Mouse (Mus musculus): Measurements from ENCODE around the gene Catsperd. TPM values are rescaled to one million over a fixed set of nuclear protein-coding genes. Genes with fewer than 3 reads are reported as not detected.

The Catsperd gene
- total and polyA plus RNA-seq, 2 experiments from 2014 or later, result 0.81 to 1.2 TPM

DNA sequence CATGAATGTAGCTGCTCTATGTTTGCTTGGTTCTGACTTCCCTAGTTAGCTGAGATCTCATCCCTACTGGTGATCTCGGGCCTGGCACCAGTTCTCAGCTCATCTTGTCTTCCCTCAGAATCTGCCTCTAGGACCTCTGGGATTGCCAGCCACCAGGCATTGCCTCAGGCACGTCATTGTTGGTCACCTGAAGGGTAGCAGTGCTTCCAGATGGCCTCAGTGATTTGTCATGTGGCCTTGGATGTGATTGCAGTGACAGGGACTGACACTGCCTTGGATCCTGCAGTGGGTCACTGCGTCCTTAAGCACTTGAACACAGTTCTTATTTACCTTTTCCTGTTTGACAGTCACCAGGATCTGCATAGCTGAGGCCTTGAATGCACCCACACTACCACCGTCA is 53.8 kb downstream of the Catsperd start:
- Histone ChIP-seq H3K9me3 (ENCODE audit: low read length) (no peaks in the 10 kb centered on the region), H3K36me3 (ENCODE audit: insufficient read depth) (peaks cover 21% of the 10 kb centered on the region), H3K27ac (ENCODE audit: low read depth, low read length) (no peak overlapping the region), H3K27me3 (ENCODE audit: insufficient read depth, low read length) (no peaks in the 10 kb centered on the region), H3K4me1 (ENCODE audit: insufficient read depth) (0 out of 2 replicates have a peak, but pooled peaks cover 3% of the 10 kb centered on the region), H3K4me2 (ENCODE audit: low read depth) (no peak overlapping the region), H3K4me3 (ENCODE audit: low read depth, low read length) (no peak overlapping the region), H3K9ac (no peak overlapping the region)
- TF ChIP-seq CTCF (IDR thresholded peaks at IDR 0.05; ENCODE audit: low read depth), result no peak
- ATAC-seq (no peak), DNase-seq (no peak)
- 87% methylated on average over 4 of the region's 4 CpGs for WGBS

DNA sequence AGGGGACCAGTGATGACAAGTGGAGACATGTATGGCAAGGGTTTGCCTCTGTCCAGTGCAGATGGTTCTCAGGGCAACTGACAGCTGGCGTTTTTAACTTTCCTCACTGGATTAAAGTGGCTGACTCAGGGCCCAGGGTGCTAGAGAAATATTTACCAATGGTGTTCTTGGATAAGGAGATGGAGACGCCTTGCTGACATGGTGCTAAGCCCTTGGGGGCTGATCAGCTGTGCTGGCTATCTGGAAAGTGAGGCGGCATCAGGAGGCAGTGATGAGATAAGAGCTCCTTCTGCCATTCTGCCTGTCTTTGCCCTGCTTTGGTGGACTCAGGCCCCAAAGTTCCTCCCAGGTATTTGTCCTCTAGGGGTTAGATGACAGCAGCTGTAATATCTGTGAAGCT is 54.9 kb downstream of the Catsperd start:
- TF ChIP-seq CTCF (IDR thresholded peaks at IDR 0.05; ENCODE audit: low read depth), result no peak
- Histone ChIP-seq H3K27ac (ENCODE audit: low read depth, low read length) (no peak overlapping the region), H3K4me1 (ENCODE audit: insufficient read depth) (no peaks in the 10 kb centered on the region), H3K27me3 (ENCODE audit: insufficient read depth, low read length) (no peaks in the 10 kb centered on the region), H3K4me3 (ENCODE audit: low read depth, low read length) (no peak overlapping the region), H3K36me3 (ENCODE audit: insufficient read depth) (peaks cover 22% of the 10 kb centered on the region), H3K4me2 (ENCODE audit: low read depth) (no peak overlapping the region), H3K9ac (no peak overlapping the region), H3K9me3 (ENCODE audit: low read length) (no peaks in the 10 kb centered on the region)
- 88% methylated on average over 3 of the region's 3 CpGs for WGBS
- ATAC-seq, result no peak
- no peak for DNase-seq

DNA sequence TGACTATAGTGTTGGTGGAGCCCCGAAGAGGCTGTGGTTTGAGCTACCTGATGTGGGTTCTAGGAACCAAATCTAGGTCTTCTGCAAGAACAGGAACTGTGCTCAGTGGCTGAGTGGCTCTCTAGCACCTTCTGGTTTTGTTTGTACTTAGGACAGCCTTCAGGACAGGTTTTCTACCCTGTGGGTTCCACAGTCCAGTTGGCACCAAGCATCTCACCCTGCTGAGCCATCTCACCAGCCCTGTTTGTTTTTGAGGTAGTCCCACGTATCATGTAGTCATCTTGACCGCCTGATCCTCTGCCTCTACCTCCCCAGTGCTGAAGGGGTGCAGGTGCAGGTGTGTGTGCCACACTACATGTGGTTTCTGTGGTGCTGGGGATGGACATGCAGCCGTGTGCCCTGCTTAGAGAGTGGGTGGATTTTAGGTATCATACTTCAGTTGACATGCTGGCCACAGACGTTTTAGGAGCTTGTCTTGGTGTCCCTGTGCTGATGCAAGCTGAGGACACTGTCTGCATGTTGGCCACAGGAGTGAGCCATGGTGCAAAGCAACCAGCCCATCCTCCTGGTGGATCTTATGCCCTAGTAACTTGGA is 55.7 kb downstream of the Catsperd start:
- ATAC-seq (no peak), DNase-seq (no peak)
- Histone ChIP-seq H3K4me3 (ENCODE audit: low read depth, low read length) (no peak overlapping the region), H3K27ac (ENCODE audit: low read depth, low read length) (no peak overlapping the region), H3K4me2 (ENCODE audit: low read depth) (no peak overlapping the region), H3K36me3 (ENCODE audit: insufficient read depth) (peaks cover 29% of the 10 kb centered on the region), H3K9me3 (ENCODE audit: low read length) (no peaks in the 10 kb centered on the region), H3K9ac (no peak overlapping the region), H3K4me1 (ENCODE audit: insufficient read depth) (no peaks in the 10 kb centered on the region), H3K27me3 (ENCODE audit: insufficient read depth, low read length) (no peaks in the 10 kb centered on the region)
- no peak for TF ChIP-seq CTCF (IDR thresholded peaks at IDR 0.05; ENCODE audit: low read depth)
- 83% methylated on average over 5 of the region's 5 CpGs for WGBS

GRCm38 (mm10) chr17:56684649-56685048 is 56.7 kb downstream of the Catsperd start:
- no peak for TF ChIP-seq CTCF (IDR thresholded peaks at IDR 0.05; ENCODE audit: low read depth)
- no peak overlapping the region for H3K9ac ChIP-seq
- H3K4me3 ChIP-seq (ENCODE audit: low read depth, low read length), result no peak overlapping the region
- H3K4me1 ChIP-seq (ENCODE audit: insufficient read depth), result no peaks in the 10 kb centered on the region
- WGBS, result 77% methylated on average over 2 of the region's 2 CpGs
- H3K4me2 ChIP-seq (ENCODE audit: low read depth), result no peak overlapping the region
- H3K9me3 ChIP-seq (ENCODE audit: low read length), result no peaks in the 10 kb centered on the region
- no peaks in the 10 kb centered on the region for H3K27me3 ChIP-seq (ENCODE audit: insufficient read depth, low read length)
- DNase-seq (no peak), ATAC-seq (no peak)
- peaks cover 36% of the 10 kb centered on the region for H3K36me3 ChIP-seq (ENCODE audit: insufficient read depth)
- no peak overlapping the region for H3K27ac ChIP-seq (ENCODE audit: low read depth, low read length)

- WGBS, result 91% methylated on average over 4 of the region's 4 CpGs
- ATAC-seq (no peak), DNase-seq (no peak)
- H3K9ac ChIP-seq, result no peak overlapping the region
- no peak overlapping the region for H3K27ac ChIP-seq (ENCODE audit: low read depth, low read length)
- H3K36me3 ChIP-seq (ENCODE audit: insufficient read depth), result peaks cover 51% of the 10 kb centered on the region
- H3K4me1 ChIP-seq (ENCODE audit: insufficient read depth), result no peaks in the 10 kb centered on the region
- H3K27me3 ChIP-seq (ENCODE audit: insufficient read depth, low read length), result no peaks in the 10 kb centered on the region
- H3K4me2 ChIP-seq (ENCODE audit: low read depth), result no peak overlapping the region
- TF ChIP-seq CTCF (IDR thresholded peaks at IDR 0.05; ENCODE audit: low read depth), result no peak
- no peak overlapping the region for H3K4me3 ChIP-seq (ENCODE audit: low read depth, low read length)
- no peaks in the 10 kb centered on the region for H3K9me3 ChIP-seq (ENCODE audit: low read length)
Measured at GRCm38 (mm10) chr17:56686801-56687200, 58.9 kb downstream of the Catsperd start.

DNA sequence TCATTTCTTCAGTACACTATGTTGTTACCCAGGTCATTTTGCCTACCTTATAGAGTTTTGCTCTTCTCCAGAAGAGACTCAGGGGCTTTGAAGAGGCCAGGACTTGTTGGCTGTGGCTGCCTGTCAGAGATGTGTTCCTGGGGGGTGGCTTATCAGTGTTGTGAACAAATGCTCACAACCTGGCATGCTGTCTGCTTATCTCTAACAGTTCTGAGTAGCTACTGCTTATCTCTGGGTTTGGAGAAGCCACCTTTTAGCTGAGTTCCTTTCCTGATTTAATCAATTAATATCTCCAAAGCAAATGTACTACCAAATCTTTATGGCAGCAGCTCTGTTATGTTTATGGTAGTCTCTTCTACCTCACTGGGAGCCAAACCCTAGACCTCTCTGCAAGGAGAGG is 60.1 kb downstream of the Catsperd start:
- no peaks in the 10 kb centered on the region for H3K9me3 ChIP-seq (ENCODE audit: low read length)
- H3K9ac ChIP-seq, result no peak overlapping the region
- H3K27ac ChIP-seq (ENCODE audit: low read depth, low read length), result no peak overlapping the region
- H3K27me3 ChIP-seq (ENCODE audit: insufficient read depth, low read length), result no peaks in the 10 kb centered on the region
- DNase-seq, result no peak
- H3K4me2 ChIP-seq (ENCODE audit: low read depth), result no peak overlapping the region
- no peak overlapping the region for H3K4me3 ChIP-seq (ENCODE audit: low read depth, low read length)
- H3K36me3 ChIP-seq (ENCODE audit: insufficient read depth), result peaks cover 56% of the 10 kb centered on the region
- no peak for TF ChIP-seq CTCF (IDR thresholded peaks at IDR 0.05; ENCODE audit: low read depth)
- no peak for ATAC-seq
- H3K4me1 ChIP-seq (ENCODE audit: insufficient read depth), result no peaks in the 10 kb centered on the region

DNA sequence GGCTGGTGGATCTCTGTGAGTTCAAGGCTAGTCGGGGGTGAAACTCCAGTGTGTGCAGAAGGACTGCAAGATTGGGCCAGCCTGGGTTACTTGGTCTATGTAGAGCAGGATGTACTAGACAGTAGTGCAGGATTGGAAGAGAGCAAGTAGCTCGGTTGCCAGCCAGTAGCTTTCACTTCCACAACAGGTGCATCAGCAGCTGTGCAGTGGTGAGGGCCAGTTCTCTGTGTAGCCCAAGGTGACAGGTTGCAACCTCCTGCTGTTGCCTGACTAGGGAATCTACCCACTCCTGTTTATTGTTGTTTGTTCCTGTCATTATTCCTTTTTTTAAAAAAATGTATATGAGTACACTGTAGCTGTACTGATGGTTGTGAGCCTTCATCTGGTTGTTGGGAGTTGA is 60.7 kb downstream of the Catsperd start:
- no peak for ATAC-seq
- TF ChIP-seq CTCF (IDR thresholded peaks at IDR 0.05; ENCODE audit: low read depth), result no peak
- no peaks in the 10 kb centered on the region for H3K27me3 ChIP-seq (ENCODE audit: insufficient read depth, low read length)
- no peaks in the 10 kb centered on the region for H3K4me1 ChIP-seq (ENCODE audit: insufficient read depth)
- no peak overlapping the region for H3K4me3 ChIP-seq (ENCODE audit: low read depth, low read length)
- no peak overlapping the region for H3K27ac ChIP-seq (ENCODE audit: low read depth, low read length)
- WGBS, result 93% methylated on average over 2 of the region's 2 CpGs
- H3K36me3 ChIP-seq (ENCODE audit: insufficient read depth), result peaks cover 62% of the 10 kb centered on the region
- DNase-seq, result no peak
- H3K4me2 ChIP-seq (ENCODE audit: low read depth), result no peak overlapping the region
- no peaks in the 10 kb centered on the region for H3K9me3 ChIP-seq (ENCODE audit: low read length)
- H3K9ac ChIP-seq, result no peak overlapping the region

All from forebrain, postnatal 0 days (tissue).